Comparison of ENCODE assay signal across 18 mouse cellular contexts in genomic region chr6:88064072-88064642, GRCm38 (mm10). TPM values are rescaled to one million over a fixed set of nuclear protein-coding genes. Genes with fewer than 3 reads are reported as not detected.
A peak's percentile ranks its signal among the peaks of the same experiment; 100 is the strongest.
DNase-seq lines count a peak whose midpoint lies in the region; ATAC-seq and TF ChIP-seq lines count a peak whose summit lies in the region.
"Had no signal": no experiment of that assay in that cellular context is flagged by ENCODE, and none has a peak within 500 bp of the region (broad histone marks: within the 10 kb centered on the region; RNA-seq: fewer than 3 reads in every experiment).

No protein-coding gene starts in this region.

- DNase-seq in lung, postnatal 25 days (ENCODE audit: low spot score), result no peak
- DNase-seq in CH12.LX (ENCODE audit: extremely low read depth), result no peak
- peak; percentile 43 for DNase-seq in splenic B cell, adult 2 months (ENCODE audit: low read depth, low spot score)
- DNase-seq: cerebellum, adult 11-12 months; gastrocnemius, postnatal 25 days; heart, postnatal 4 days; kidney, adult 9 months; layer of hippocampus, postnatal 36 days; left cerebral cortex, postnatal 4 days; right cerebral cortex, postnatal 25 days; thymus, postnatal 25 days had no signal

- no peaks in the 10 kb centered on the region for H3K36me3 ChIP-seq in lung, embryonic 15.5 days
- no peaks in the 10 kb centered on the region for H3K36me3 ChIP-seq in CH12.LX (replicated peaks in 1 of 2; ENCODE audit: control insufficient read depth in 1 of 2, insufficient read depth in 1 of 2, low read length in 1 of 2)
- H3K36me3 ChIP-seq in splenic B cell, adult 2 months (ENCODE audit: control insufficient read depth, insufficient read depth, low read length, poor library complexity, severe bottlenecking), result no peaks in the 10 kb centered on the region
- no peaks in the 10 kb centered on the region for H3K36me3 ChIP-seq in forebrain, embryonic 15.5 days
- H3K36me3 ChIP-seq: heart, embryonic 12.5 days; neural tube, embryonic 12.5 days had no signal

- H3K9me3 ChIP-seq in lung, embryonic 15.5 days, result no peaks in the 10 kb centered on the region
- no peaks in the 10 kb centered on the region for H3K9me3 ChIP-seq in CH12.LX (replicated peaks; ENCODE audit: low read length)
- no peaks in the 10 kb centered on the region for H3K9me3 ChIP-seq in forebrain, embryonic 15.5 days
- H3K9me3 ChIP-seq: heart, embryonic 12.5 days; neural tube, embryonic 12.5 days had no signal

- H3K9ac ChIP-seq in lung, embryonic 15.5 days, result no peak overlapping the region
- H3K9ac ChIP-seq in CH12.LX (ENCODE audit: insufficient read depth, low read depth), result no peak overlapping the region
- H3K9ac ChIP-seq in forebrain, embryonic 15.5 days (replicated peaks), result no peak overlapping the region
- H3K9ac ChIP-seq: heart, embryonic 12.5 days; neural tube, embryonic 12.5 days had no signal

- TF ChIP-seq EP300 in CH12.LX (IDR thresholded peaks at IDR 0.05; ENCODE audit: low read length), result no peak

- in situ Hi-C loops in CH12.LX (cut with MboI; ENCODE audit: low pct_ligation_motif_present, low pct_unique_long_range_greater_than_20kb, low sequenced_read_pairs), result no loop called here

- H3K4me2 ChIP-seq in lung, embryonic 15.5 days, result no peak overlapping the region
- no peak overlapping the region for H3K4me2 ChIP-seq in CH12.LX (ENCODE audit: insufficient read depth, low read depth, poor library complexity, severe bottlenecking)
- H3K4me2 ChIP-seq in forebrain, embryonic 15.5 days (replicated peaks), result no peak overlapping the region
- H3K4me2 ChIP-seq: heart, embryonic 12.5 days; neural tube, embryonic 12.5 days had no signal

- no peak for ATAC-seq in lung, embryonic 15.5 days (ENCODE audit: borderline replicate concordance, extremely low read depth, low FRiP score, low TSS enrichment)
- ATAC-seq in granulocyte monocyte progenitor cell, adult 5-6 weeks (replicated peaks; ENCODE audit: poor library complexity, severe bottlenecking), result peak; percentile 15; the same call in 1 of the 2 replicates
- no peak for ATAC-seq in frontal cortex, adult (ENCODE audit: low TSS enrichment)
- ATAC-seq in forebrain, embryonic 15.5 days (replicated peaks), result no peak
- ATAC-seq: hindbrain, postnatal 0 days had no signal

- no peaks in the 10 kb centered on the region for H3K27me3 ChIP-seq in lung, embryonic 15.5 days
- H3K27me3 ChIP-seq in CH12.LX (replicated peaks), result no peaks in the 10 kb centered on the region
- no peaks in the 10 kb centered on the region for H3K27me3 ChIP-seq in splenic B cell, adult 2 months (ENCODE audit: control insufficient read depth, insufficient read depth, low read length, poor library complexity, severe bottlenecking)
- H3K27me3 ChIP-seq in forebrain, embryonic 15.5 days, result no peaks in the 10 kb centered on the region
- H3K27me3 ChIP-seq: neural tube, embryonic 12.5 days had no signal

- no peak for TF ChIP-seq RAD21 in CH12.LX (IDR thresholded peaks at IDR 0.05; ENCODE audit: low read depth, low read length)

- H3K4me3 ChIP-seq in lung, embryonic 15.5 days, result no peak overlapping the region
- no peak overlapping the region for H3K4me3 ChIP-seq in CH12.LX (replicated peaks in 1 of 3; ENCODE audit: low read depth in 2 of 3, low read length in 2 of 3, poor library complexity in 1 of 3)
- H3K4me3 ChIP-seq in forebrain, embryonic 15.5 days, result no peak overlapping the region
- H3K4me3 ChIP-seq: heart, embryonic 12.5 days; neural tube, embryonic 12.5 days had no signal

- no peaks in the 10 kb centered on the region for H3K4me1 ChIP-seq in lung, embryonic 15.5 days
- H3K4me1 ChIP-seq in CH12.LX (ENCODE audit: control insufficient read depth in 1 of 2, insufficient read depth in 2 of 2), result peaks cover 15 to 50% of the 10 kb centered on the region in 2 experiments
- H3K4me1 ChIP-seq in forebrain, embryonic 15.5 days, result no peaks in the 10 kb centered on the region
- H3K4me1 ChIP-seq: heart, embryonic 12.5 days; neural tube, embryonic 12.5 days had no signal

- peak overlapping the region; percentile 15; the same call in 1 of the 2 replicates for H3K27ac ChIP-seq in lung, embryonic 15.5 days
- no peak overlapping the region for H3K27ac ChIP-seq in CH12.LX (ENCODE audit: insufficient read depth, low read depth)
- H3K27ac ChIP-seq in forebrain, embryonic 15.5 days (replicated peaks), result no peak overlapping the region
- H3K27ac ChIP-seq: hindbrain, postnatal 0 days; neural tube, embryonic 12.5 days had no signal

- TF ChIP-seq CTCF in CH12.LX (conservative IDR thresholded peaks at IDR 0.05 in 1 of 2, IDR thresholded peaks at IDR 0.05 in 1 of 2; ENCODE audit: low read depth in 2 of 2, low read length in 2 of 2), result no peak

- dilution Hi-C loops in CH12.LX (cut with MboI; ENCODE audit: extremely low pct_ligation_motif_present, extremely low pct_unique_long_range_greater_than_20kb, low sequenced_read_pairs), result no loop called here

- no peaks in the 10 kb centered on the region for H3K79me2 ChIP-seq in CH12.LX (replicated peaks; ENCODE audit: control insufficient read depth, extremely low read depth, insufficient read depth, poor library complexity, severe bottlenecking)

- 71% methylated on average over 3 of the region's 3 CpGs for WGBS in lung, embryonic 15.5 days
- 93% methylated on average over 3 of the region's 3 CpGs for WGBS in forebrain, embryonic 15.5 days

- TF ChIP-seq POLR2A in CH12.LX (IDR thresholded peaks at IDR 0.05; ENCODE audit: low read depth, low read length), result 0 out of 2 replicates have a peak, but pooled peaks have one; percentile 35

TF ChIP-seq in CH12.LX, 34 proteins besides CTCF, POLR2A, EP300 and RAD21:
- TF ChIP-seq ZC3H11A (IDR thresholded peaks at IDR 0.05; ENCODE audit: low read depth, low read length) (no peak), IRF4 (IDR thresholded peaks at IDR 0.05; ENCODE audit: low read depth, low read length) (peak; percentile 29; the same call in 1 of the 2 replicates), TBP (conservative IDR thresholded peaks at IDR 0.05; ENCODE audit: low read depth, low read length) (peak; percentile 54; the same call in 1 of the 2 replicates)

RNA-seq across cellular contexts. Expression of gene Rab7, which starts 19.1 kb away (rescaled TPM):
- polyA plus RNA-seq in lung, embryonic 15.5 days (2015; fragmentation: Nextera tagmentation; extraction: Ambion mirVana), result 197 and 206 TPM in 2 replicates
- total RNA-seq in CH12.LX (2012; rRNA removed), result 58.6 and 64.1 TPM in 2 replicates
- total RNA-seq in CH12.LX (2014; rRNA removed), result 56.4 and 68.9 TPM in 2 replicates
- polyA plus RNA-seq in CH12.LX (2012; ENCODE audit: insufficient read length, low read depth), result 361 and 367 TPM in 2 replicates
- total RNA-seq in granulocyte monocyte progenitor cell, adult 5-6 weeks (2014; fragmentation: Nextera tagmentation), result 239 and 246 TPM in 2 replicates
- 89.1 and 102 TPM in 2 replicates for total RNA-seq in granulocyte monocyte progenitor cell, adult 5-6 weeks (2017)
- polyA plus RNA-seq in forebrain, embryonic 15.5 days (2015; fragmentation: Nextera tagmentation; extraction: Ambion mirVana), result 295 and 302 TPM in 2 replicates

RNA-seq across cellular contexts. Expression of gene Rpn1, which starts 20.1 kb away (rescaled TPM):
- 436 and 444 TPM in 2 replicates for polyA plus RNA-seq in lung, embryonic 15.5 days (2015; fragmentation: Nextera tagmentation; extraction: Ambion mirVana)
- total RNA-seq in CH12.LX (2012; rRNA removed), result 260 and 327 TPM in 2 replicates
- 299 and 366 TPM in 2 replicates for total RNA-seq in CH12.LX (2014; rRNA removed)
- 320 and 339 TPM in 2 replicates for polyA plus RNA-seq in CH12.LX (2012; ENCODE audit: insufficient read length, low read depth)
- total RNA-seq in granulocyte monocyte progenitor cell, adult 5-6 weeks (2014; fragmentation: Nextera tagmentation), result 254 and 266 TPM in 2 replicates
- total RNA-seq in granulocyte monocyte progenitor cell, adult 5-6 weeks (2017), result 386 and 482 TPM in 2 replicates
- 246 and 262 TPM in 2 replicates for polyA plus RNA-seq in forebrain, embryonic 15.5 days (2015; fragmentation: Nextera tagmentation; extraction: Ambion mirVana)
